ENCODE assay signal across 14 mouse cellular contexts in genomic region chrX:20061764-20062480, GRCm38 (mm10). TPM values are rescaled to one million over a fixed set of nuclear protein-coding genes. Genes with fewer than 3 reads are reported as not detected.
DNase-seq lines count a peak whose midpoint lies in the region; ATAC-seq and TF ChIP-seq lines count a peak whose summit lies in the region.
"Had no signal": no experiment of that assay in that cellular context is flagged by ENCODE, and none has a peak within 500 bp of the region (broad histone marks: within the 10 kb centered on the region; RNA-seq: fewer than 3 reads in every experiment).

No protein-coding gene starts in this region.

- no peak for ATAC-seq in kidney, embryonic 16.5 days (ENCODE audit: low FRiP score, low TSS enrichment)
- ATAC-seq in kidney, embryonic 14.5 days (ENCODE audit: low FRiP score, low TSS enrichment), result no peak
- ATAC-seq: intestine, postnatal 0 days; midbrain, embryonic 16.5 days; Patski had no signal

- no peaks in the 10 kb centered on the region for H3K36me3 ChIP-seq in heart, embryonic 10.5 days
- H3K36me3 ChIP-seq in kidney, embryonic 16.5 days (ENCODE audit: insufficient read depth, low read length), result no peaks in the 10 kb centered on the region
- no peaks in the 10 kb centered on the region for H3K36me3 ChIP-seq in kidney, embryonic 14.5 days (ENCODE audit: control insufficient read depth, insufficient read depth, low read length)

- H3K27ac ChIP-seq in heart, embryonic 10.5 days, result no peak overlapping the region
- no peak overlapping the region for H3K27ac ChIP-seq in kidney, embryonic 16.5 days (ENCODE audit: low read length)
- no peak overlapping the region for H3K27ac ChIP-seq in kidney, embryonic 14.5 days (ENCODE audit: low read depth, low read length)
- no peak overlapping the region for H3K27ac ChIP-seq in left cerebral cortex, adult 2 months

- H3K4me1 ChIP-seq in heart, embryonic 10.5 days, result no peaks in the 10 kb centered on the region
- 0 out of 2 replicates have a peak, but pooled peaks cover 5% of the 10 kb centered on the region for H3K4me1 ChIP-seq in kidney, embryonic 16.5 days (ENCODE audit: insufficient read depth, low read length)
- H3K4me1 ChIP-seq in kidney, embryonic 14.5 days (ENCODE audit: control insufficient read depth, insufficient read depth, low read length), result no peaks in the 10 kb centered on the region

- WGBS in heart, embryonic 10.5 days, result 51% methylated on average over 3 of the region's 3 CpGs
- WGBS in kidney, embryonic 16.5 days, result 56% methylated on average over 3 of the region's 3 CpGs
- WGBS in kidney, embryonic 14.5 days, result 51% methylated on average over 3 of the region's 3 CpGs

- H3K9ac ChIP-seq in kidney, embryonic 16.5 days (replicated peaks; ENCODE audit: low read length), result no peak overlapping the region
- H3K9ac ChIP-seq in kidney, embryonic 14.5 days (ENCODE audit: low read depth, low read length), result no peak overlapping the region

- DNase-seq in heart, adult 11 months, result peak; percentile 83
- DNase-seq in heart, embryonic 10.5 days (ENCODE audit: low spot score), result no peak
- peak; percentile 4 for DNase-seq in A20 (ENCODE audit: low read depth, low spot score)
- peak; percentile 15 to 36 for DNase-seq in cerebellum, adult 18-20 months
- no peak for DNase-seq in left cerebral cortex, adult 2 months (ENCODE audit: extremely low spot score in 1 of 2, low spot score in 2 of 2)
- no peak for DNase-seq in layer of hippocampus, postnatal 25 days (ENCODE audit: extremely low spot score in 1 of 2, low spot score in 1 of 2)
- DNase-seq: adrenal gland, postnatal 14 days; lung, postnatal 14 days had no signal

- no peak for TF ChIP-seq CTCF in left cerebral cortex, adult 2 months (IDR thresholded peaks at IDR 0.05)

- H3K27me3 ChIP-seq in heart, embryonic 10.5 days (ENCODE audit: insufficient read depth, poor library complexity, severe bottlenecking), result peaks cover 18% of the 10 kb centered on the region; the same call in 1 of the 2 replicates
- H3K27me3 ChIP-seq in kidney, embryonic 16.5 days (ENCODE audit: insufficient read depth, low read length), result 0 out of 2 replicates have a peak, but pooled peaks cover 4% of the 10 kb centered on the region
- H3K27me3 ChIP-seq in kidney, embryonic 14.5 days (ENCODE audit: control insufficient read depth, insufficient read depth, low read length), result 0 out of 2 replicates have a peak, but pooled peaks cover 3% of the 10 kb centered on the region

- H3K4me2 ChIP-seq in kidney, embryonic 16.5 days (replicated peaks; ENCODE audit: low read depth, low read length), result 0 out of 2 replicates have a peak overlapping the region, but pooled peaks have one; percentile 70
- H3K4me2 ChIP-seq in kidney, embryonic 14.5 days (replicated peaks; ENCODE audit: low read depth, low read length), result no peak overlapping the region
- H3K4me2 ChIP-seq: liver, embryonic 11.5 days had no signal

- H3K9me3 ChIP-seq in heart, embryonic 10.5 days, result no peaks in the 10 kb centered on the region
- no peaks in the 10 kb centered on the region for H3K9me3 ChIP-seq in kidney, embryonic 16.5 days (ENCODE audit: low read length)
- H3K9me3 ChIP-seq in kidney, embryonic 14.5 days (ENCODE audit: control insufficient read depth, low read length), result no peaks in the 10 kb centered on the region

- no peak overlapping the region for H3K4me3 ChIP-seq in heart, embryonic 10.5 days
- no peak overlapping the region for H3K4me3 ChIP-seq in kidney, embryonic 16.5 days (ENCODE audit: low read length)
- H3K4me3 ChIP-seq in kidney, embryonic 14.5 days (ENCODE audit: low read length), result no peak overlapping the region
- H3K4me3 ChIP-seq in left cerebral cortex, adult 2 months, result no peak overlapping the region

- intact Hi-C loops in left cerebral cortex, adult 2 months (cut with DNase I), result loop anchor here (5.0 kb wide), 1 partner anchor 95 kb away; no protein-coding TSS in a partner anchor

RNA-seq across cellular contexts. Expression of gene Chst7, which starts 2.6 kb away (rescaled TPM):
- 2.8 TPM in 2 replicates for polyA plus RNA-seq in heart, embryonic 10.5 days (2016; fragmentation: Nextera tagmentation; extraction: Ambion mirVana)
- 4.2 TPM in 2 replicates for polyA plus RNA-seq in kidney, embryonic 16.5 days (2015; fragmentation: Nextera tagmentation; extraction: Ambion mirVana)
- polyA plus RNA-seq in kidney, embryonic 14.5 days (2014; fragmentation: Nextera tagmentation; extraction: Ambion mirVana), result 2.7 and 2.8 TPM in 2 replicates
- total RNA-seq in left cerebral cortex, adult 2 months (2021), result 1 to 10 TPM; 1.7 to 3.6 TPM
- total RNA-seq in layer of hippocampus, postnatal 25 days (2021), result 1 to 10 TPM; 2.9 to 5.6 TPM

Comparison
In these comparisons a context has a peak if more than half of its experiments do, and no peak if none do; other contexts are left out.
1. DNase-seq: peak in heart, adult 11 months (single experiment), A20 (single experiment) and cerebellum, adult 18-20 months (2 of 2); none in heart, embryonic 10.5 days (single experiment), left cerebral cortex, adult 2 months (0 of 2) and layer of hippocampus, postnatal 25 days (0 of 2).